Mouse (Mus musculus): ENCODE results near the gene Mdp1. TPM values are rescaled to one million over a fixed set of nuclear protein-coding genes. Genes with fewer than 3 reads are reported as not detected.

Mdp1 gene
- polyA plus RNA-seq, 1 experiment = 27.2 TPM

GRCm38 (mm10) chr14:55643060-55643907 is 17.0 kb downstream of the Mdp1 start, which contains the start of gene Tm9sf1:
Tm9sf1 (minus strand) TSS chr14:55643806.
- no peaks in the 10 kb centered on the region for H3K27me3 ChIP-seq (replicated peaks; ENCODE audit: control insufficient read depth, insufficient read depth, low read length)
- WGBS = under 1% methylated on average over 89 of the region's 89 CpGs
- TF ChIP-seq CTCF (conservative IDR thresholded peaks at IDR 0.05; ENCODE audit: insufficient read depth, insufficient read length, low read depth, low read length) = no peak
- peak; percentile 41 for TF ChIP-seq POLR2A (IDR thresholded peaks at IDR 0.05; ENCODE audit: low read depth, low read length)
- H3K4me1 ChIP-seq (ENCODE audit: control insufficient read depth, insufficient read depth, low read length) = peaks cover 18% of the 10 kb centered on the region
- H3K4me3 ChIP-seq (ENCODE audit: insufficient read depth, low read depth, low read length) = peak within 1 kb of the TSS; percentile 98
- H3K27ac ChIP-seq (ENCODE audit: insufficient read depth, low read depth, low read length) = peak within 1 kb of the TSS; percentile 99
- H3K36me3 ChIP-seq (ENCODE audit: control insufficient read depth, insufficient read depth, low read length) = no peaks in the 10 kb centered on the region
- DNase-seq = peak; percentile 91

- TF ChIP-seq CTCF (conservative IDR thresholded peaks at IDR 0.05; ENCODE audit: insufficient read depth, insufficient read length, low read depth, low read length) = no peak
- no peak for TF ChIP-seq POLR2A (IDR thresholded peaks at IDR 0.05; ENCODE audit: low read depth, low read length)
- H3K4me1 ChIP-seq (ENCODE audit: control insufficient read depth, insufficient read depth, low read length) = peaks cover 18% of the 10 kb centered on the region
- H3K27me3 ChIP-seq (replicated peaks; ENCODE audit: control insufficient read depth, insufficient read depth, low read length) = no peaks in the 10 kb centered on the region
- peak overlapping the region; percentile 99 for H3K27ac ChIP-seq (ENCODE audit: insufficient read depth, low read depth, low read length)
- H3K4me3 ChIP-seq (ENCODE audit: insufficient read depth, low read depth, low read length) = peak overlapping the region; percentile 98
- WGBS = 11% methylated on average over 8 of the region's 8 CpGs
- no peak for DNase-seq
- no peaks in the 10 kb centered on the region for H3K36me3 ChIP-seq (ENCODE audit: control insufficient read depth, insufficient read depth, low read length)
Observed at GRCm38 (mm10) chr14:55642679-55643059, 17.6 kb downstream of the Mdp1 start.

GRCm38 (mm10) chr14:55641291-55641690 is 19.0 kb downstream of the Mdp1 start:
- TF ChIP-seq POLR2A (IDR thresholded peaks at IDR 0.05; ENCODE audit: low read depth, low read length) = no peak
- no peak for TF ChIP-seq CTCF (conservative IDR thresholded peaks at IDR 0.05; ENCODE audit: insufficient read depth, insufficient read length, low read depth, low read length)
- 91% methylated on average over 13 of the region's 13 CpGs for WGBS
- Histone ChIP-seq H3K27ac (ENCODE audit: insufficient read depth, low read depth, low read length) (no peak overlapping the region), H3K27me3 (replicated peaks; ENCODE audit: control insufficient read depth, insufficient read depth, low read length) (no peaks in the 10 kb centered on the region), H3K4me3 (ENCODE audit: insufficient read depth, low read depth, low read length) (no peak overlapping the region), H3K36me3 (ENCODE audit: control insufficient read depth, insufficient read depth, low read length) (no peaks in the 10 kb centered on the region), H3K4me1 (ENCODE audit: control insufficient read depth, insufficient read depth, low read length) (peaks cover 18% of the 10 kb centered on the region)
- no peak for DNase-seq

GRCm38 (mm10) chr14:55640816-55641215 is 19.5 kb downstream of the Mdp1 start:
- Histone ChIP-seq H3K4me3 (ENCODE audit: insufficient read depth, low read depth, low read length) (no peak overlapping the region), H3K27me3 (replicated peaks; ENCODE audit: control insufficient read depth, insufficient read depth, low read length) (no peaks in the 10 kb centered on the region), H3K27ac (ENCODE audit: insufficient read depth, low read depth, low read length) (no peak overlapping the region), H3K36me3 (ENCODE audit: control insufficient read depth, insufficient read depth, low read length) (no peaks in the 10 kb centered on the region), H3K4me1 (ENCODE audit: control insufficient read depth, insufficient read depth, low read length) (peaks cover 18% of the 10 kb centered on the region)
- no peak for DNase-seq
- TF ChIP-seq CTCF (conservative IDR thresholded peaks at IDR 0.05; ENCODE audit: insufficient read depth, insufficient read length, low read depth, low read length) (no peak), POLR2A (IDR thresholded peaks at IDR 0.05; ENCODE audit: low read depth, low read length) (no peak)
- WGBS = 94% methylated on average over 14 of the region's 14 CpGs

- H3K27ac ChIP-seq (ENCODE audit: insufficient read depth, low read depth, low read length) = no peak within 1 kb of the TSS
- no peaks in the 10 kb centered on the region for H3K27me3 ChIP-seq (replicated peaks; ENCODE audit: control insufficient read depth, insufficient read depth, low read length)
- H3K4me3 ChIP-seq (ENCODE audit: insufficient read depth, low read depth, low read length) = no peak within 1 kb of the TSS
- H3K36me3 ChIP-seq (ENCODE audit: control insufficient read depth, insufficient read depth, low read length) = no peaks in the 10 kb centered on the region
- TF ChIP-seq CTCF (conservative IDR thresholded peaks at IDR 0.05; ENCODE audit: insufficient read depth, insufficient read length, low read depth, low read length) = no peak
- TF ChIP-seq POLR2A (IDR thresholded peaks at IDR 0.05; ENCODE audit: low read depth, low read length) = no peak
- WGBS = 92% methylated on average over 9 of the region's 9 CpGs
- peaks cover 7% of the 10 kb centered on the region for H3K4me1 ChIP-seq (ENCODE audit: control insufficient read depth, insufficient read depth, low read length)
- DNase-seq = no peak
Observed at GRCm38 (mm10) chr14:55637795-55638194, 22.5 kb downstream of the Mdp1 start, which contains the start of gene Gm49378. Gm49378 (minus strand) TSS chr14:55637895.

- Histone ChIP-seq H3K4me1 (ENCODE audit: control insufficient read depth, insufficient read depth, low read length) (no peaks in the 10 kb centered on the region), H3K4me3 (ENCODE audit: insufficient read depth, low read depth, low read length) (peak within 1 kb of the TSS; percentile 70), H3K36me3 (ENCODE audit: control insufficient read depth, insufficient read depth, low read length) (no peaks in the 10 kb centered on the region), H3K27me3 (replicated peaks; ENCODE audit: control insufficient read depth, insufficient read depth, low read length) (no peaks in the 10 kb centered on the region), H3K27ac (ENCODE audit: insufficient read depth, low read depth, low read length) (peak within 1 kb of the TSS; percentile 14; the same call in 1 of the 2 replicates)
- DNase-seq = peak; percentile 94
- peak; percentile 40 for TF ChIP-seq POLR2A (IDR thresholded peaks at IDR 0.05; ENCODE audit: low read depth, low read length)
- TF ChIP-seq CTCF (conservative IDR thresholded peaks at IDR 0.05; ENCODE audit: insufficient read depth, insufficient read length, low read depth, low read length) = no peak
- 2% methylated on average over 33 of the region's 33 CpGs for WGBS
Observed at GRCm38 (mm10) chr14:55635523-55636007, 24.7 kb downstream of the Mdp1 start, which contains the start of gene Ipo4. Ipo4 (minus strand) TSS chr14:55635957.
